Mouse (Mus musculus): ENCODE results near the gene Icosl. TPM values are rescaled to one million over a fixed set of nuclear protein-coding genes. Genes with fewer than 3 reads are reported as not detected.
"Not testable (repeated sequence)": the region's sequence is repeated elsewhere in the genome, so short reads cannot be mapped to it uniquely, and the experiment has no call there.

The Icosl gene
- polyA plus RNA-seq, 1 experiment = 19.0 TPM

DNA sequence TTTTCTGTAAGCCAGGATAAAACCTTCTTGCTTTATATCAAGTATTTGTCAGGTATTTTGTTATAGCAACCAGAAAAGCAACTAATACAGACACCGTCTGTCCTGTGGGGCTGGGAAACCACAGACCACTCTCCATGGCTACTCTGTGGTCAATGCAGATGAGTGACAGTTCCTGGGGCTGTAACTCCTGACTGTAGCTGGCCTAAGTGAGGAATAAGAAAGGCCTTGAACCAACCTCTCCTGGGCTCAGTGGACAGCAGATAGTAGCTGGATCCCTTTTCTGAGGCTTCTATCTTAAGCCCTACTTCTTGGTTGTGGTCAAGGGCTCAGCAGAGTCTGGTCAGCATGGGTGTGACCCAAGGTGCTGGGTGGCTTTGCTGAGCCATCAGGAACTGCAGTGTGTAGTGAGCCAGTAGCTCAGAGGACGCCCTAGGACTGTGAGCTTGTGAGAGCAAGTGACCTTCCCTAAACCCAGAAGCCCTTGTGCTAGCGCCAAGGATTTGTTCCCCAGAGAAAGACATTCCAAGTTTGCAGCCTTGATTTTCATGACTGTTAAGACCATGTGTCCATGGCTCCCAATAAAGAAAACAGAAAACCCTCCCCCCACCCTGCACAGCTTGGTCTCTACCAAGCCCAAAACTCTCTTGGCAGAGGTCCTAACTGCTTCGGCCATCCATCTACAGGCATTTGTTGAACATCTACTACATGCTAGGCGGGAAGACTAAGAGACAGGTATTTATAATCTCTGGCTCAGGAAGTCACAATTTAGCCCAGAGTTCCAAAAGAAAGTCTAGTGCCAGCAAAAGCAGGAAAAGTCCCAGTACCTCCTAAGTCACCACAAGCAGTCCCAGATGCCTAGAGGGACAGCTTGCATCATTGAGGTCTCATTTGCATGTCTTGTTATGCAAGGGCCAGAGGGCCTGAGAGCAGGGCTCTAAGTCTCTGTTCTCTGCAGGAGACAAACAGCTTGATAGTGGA lies 27.1 kb downstream of the Icosl start:
- no peak for TF ChIP-seq CTCF (conservative IDR thresholded peaks at IDR 0.05; ENCODE audit: insufficient read depth, insufficient read length, low read depth, low read length)
- no peak for TF ChIP-seq POLR2A (IDR thresholded peaks at IDR 0.05; ENCODE audit: low read depth, low read length)
- 62% methylated on average over 5 of the region's 5 CpGs for WGBS
- Histone ChIP-seq H3K4me3 (ENCODE audit: insufficient read depth, low read depth, low read length) (no peak overlapping the region), H3K36me3 (ENCODE audit: control insufficient read depth, insufficient read depth, low read length) (no peaks in the 10 kb centered on the region), H3K27ac (ENCODE audit: insufficient read depth, low read depth, low read length) (peak overlapping the region; percentile 42), H3K4me1 (ENCODE audit: control insufficient read depth, insufficient read depth, low read length) (peaks cover 3% of the 10 kb centered on the region; the same call in 1 of the 2 replicates), H3K27me3 (replicated peaks; ENCODE audit: control insufficient read depth, insufficient read depth, low read length) (no peaks in the 10 kb centered on the region)
- DNase-seq = peak; percentile 71

DNA sequence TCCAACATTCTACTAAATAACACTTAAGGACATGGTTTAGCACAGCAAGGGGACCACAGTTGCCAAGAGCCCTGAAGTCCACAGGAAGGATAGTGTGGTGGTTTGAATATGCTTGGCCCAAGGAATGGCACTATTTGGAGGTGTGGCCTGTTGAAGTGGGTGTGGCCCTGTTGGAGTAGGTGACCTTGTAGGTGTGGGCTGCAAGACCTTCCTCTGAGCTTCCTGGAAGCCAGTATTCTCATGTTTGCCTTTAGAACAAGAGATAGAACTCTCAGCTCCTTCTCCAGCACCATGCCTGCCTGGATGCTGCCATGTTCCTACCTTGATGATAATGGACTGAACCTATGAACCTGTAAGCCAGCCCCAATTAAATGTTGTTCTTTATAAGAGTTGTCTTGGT lies 30.8 kb downstream of the Icosl start:
- not testable (repeated sequence) for DNase-seq

DNA sequence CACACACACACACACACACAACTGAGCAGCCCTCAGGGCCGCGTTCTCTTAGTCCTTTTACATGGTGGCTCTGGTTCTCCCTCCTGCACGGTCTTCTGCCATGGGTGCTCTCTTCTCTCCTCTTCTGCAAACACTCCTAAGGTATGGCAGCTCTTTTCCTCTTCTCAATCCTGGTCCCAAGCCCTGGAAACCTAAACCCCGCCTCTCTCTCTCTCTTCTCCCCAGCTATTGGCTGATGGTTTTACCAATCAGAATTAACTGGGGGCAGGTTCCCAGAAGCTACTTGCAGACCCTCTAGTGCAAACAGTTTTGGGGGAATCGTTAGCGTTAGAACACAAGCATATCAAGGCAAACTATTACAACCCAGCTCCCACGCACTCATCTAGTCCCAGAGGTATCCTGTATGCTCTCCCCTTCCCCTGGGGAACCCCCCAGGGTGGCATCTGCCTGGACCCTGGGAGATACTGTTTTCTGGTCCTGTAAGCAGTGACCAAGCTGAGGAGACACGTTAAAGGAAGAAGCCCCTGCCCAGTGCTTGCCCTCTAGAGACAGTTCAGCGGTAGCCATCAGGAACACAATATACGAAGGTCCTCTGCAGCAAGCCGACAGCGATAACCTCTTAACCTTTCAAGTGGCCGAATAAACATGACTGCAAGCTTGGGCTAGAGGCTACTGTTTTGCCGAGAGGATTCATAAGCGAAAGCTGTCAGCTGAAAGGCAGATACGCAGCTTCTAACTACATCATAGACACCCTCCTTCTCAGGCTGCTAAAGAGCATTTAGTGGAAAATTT lies 32.1 kb downstream of the Icosl start:
- Histone ChIP-seq H3K27ac (ENCODE audit: insufficient read depth, low read depth, low read length) (0 out of 2 replicates have a peak overlapping the region, but pooled peaks have one; percentile 6), H3K4me3 (ENCODE audit: insufficient read depth, low read depth, low read length) (no peak overlapping the region), H3K27me3 (replicated peaks; ENCODE audit: control insufficient read depth, insufficient read depth, low read length) (no peaks in the 10 kb centered on the region), H3K4me1 (ENCODE audit: control insufficient read depth, insufficient read depth, low read length) (peaks cover 3% of the 10 kb centered on the region), H3K36me3 (ENCODE audit: control insufficient read depth, insufficient read depth, low read length) (no peaks in the 10 kb centered on the region)
- TF ChIP-seq POLR2A (IDR thresholded peaks at IDR 0.05; ENCODE audit: low read depth, low read length) (no peak), CTCF (conservative IDR thresholded peaks at IDR 0.05; ENCODE audit: insufficient read depth, insufficient read length, low read depth, low read length) (no peak)
- peak; percentile 54 for DNase-seq
- WGBS = 30% methylated on average over 16 of the region's 16 CpGs

More for the DNA sequence above, 30.8 kb downstream of the Icosl start:
- H3K27ac ChIP-seq (ENCODE audit: insufficient read depth, low read depth, low read length); H3K36me3 ChIP-seq (ENCODE audit: control insufficient read depth, insufficient read depth, low read length); H3K4me3 ChIP-seq (ENCODE audit: insufficient read depth, low read depth, low read length); H3K4me1 ChIP-seq (ENCODE audit: control insufficient read depth, insufficient read depth, low read length); H3K27me3 ChIP-seq (replicated peaks; ENCODE audit: control insufficient read depth, insufficient read depth, low read length): not testable (repeated sequence)

DNA sequence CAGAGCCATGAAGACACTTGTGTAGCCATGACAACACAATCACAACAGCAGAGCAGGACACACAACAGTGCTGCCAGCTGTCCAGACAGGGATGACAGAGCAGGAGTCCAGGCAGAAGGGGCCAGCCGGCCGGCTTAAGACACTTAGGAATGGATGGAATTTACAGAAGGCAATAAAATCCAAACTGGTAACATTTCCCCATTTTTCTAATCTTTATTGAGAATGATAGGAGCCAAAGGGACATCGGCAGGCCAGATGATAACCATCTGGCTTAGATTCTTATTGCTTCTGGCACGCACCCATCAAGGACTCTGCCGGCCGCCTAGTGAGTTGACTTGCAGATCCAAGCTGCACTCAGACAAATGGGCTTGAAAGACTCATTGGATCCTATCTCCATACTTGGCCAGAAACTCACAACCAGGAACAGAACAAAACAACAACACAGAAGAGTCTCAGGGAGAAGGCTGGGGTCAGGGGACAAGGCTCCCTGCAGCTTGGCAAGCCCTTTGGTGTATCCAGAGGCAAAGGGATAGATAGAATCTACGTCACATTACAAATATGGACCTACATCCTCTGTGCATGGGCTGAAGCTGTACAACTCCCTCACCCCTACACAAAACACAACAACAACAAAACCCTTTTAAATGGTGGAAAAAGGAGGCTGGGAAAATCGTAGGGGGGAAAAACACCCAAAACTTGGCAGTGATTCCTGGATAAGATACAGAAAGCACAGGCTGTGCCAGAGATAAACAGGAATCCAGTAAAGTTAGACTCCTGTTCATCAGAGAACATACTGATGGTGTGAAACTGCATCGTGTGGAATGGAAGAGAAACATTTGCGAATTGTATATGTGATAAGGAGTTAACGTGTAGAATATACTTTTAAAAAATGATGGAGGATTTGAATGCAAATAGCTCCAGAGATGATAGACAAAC lies 35.7 kb downstream of the Icosl start:
- Histone ChIP-seq H3K36me3 (ENCODE audit: control insufficient read depth, insufficient read depth, low read length) (no peaks in the 10 kb centered on the region), H3K4me3 (ENCODE audit: insufficient read depth, low read depth, low read length) (no peak overlapping the region), H3K27me3 (replicated peaks; ENCODE audit: control insufficient read depth, insufficient read depth, low read length) (no peaks in the 10 kb centered on the region), H3K4me1 (ENCODE audit: control insufficient read depth, insufficient read depth, low read length) (peaks cover 3% of the 10 kb centered on the region; the same call in 1 of the 2 replicates), H3K27ac (ENCODE audit: insufficient read depth, low read depth, low read length) (peak overlapping the region; percentile 81)
- DNase-seq = peak; percentile 79
- no peak for TF ChIP-seq POLR2A (IDR thresholded peaks at IDR 0.05; ENCODE audit: low read depth, low read length)
- 42% methylated on average over 11 of the region's 11 CpGs for WGBS

DNA sequence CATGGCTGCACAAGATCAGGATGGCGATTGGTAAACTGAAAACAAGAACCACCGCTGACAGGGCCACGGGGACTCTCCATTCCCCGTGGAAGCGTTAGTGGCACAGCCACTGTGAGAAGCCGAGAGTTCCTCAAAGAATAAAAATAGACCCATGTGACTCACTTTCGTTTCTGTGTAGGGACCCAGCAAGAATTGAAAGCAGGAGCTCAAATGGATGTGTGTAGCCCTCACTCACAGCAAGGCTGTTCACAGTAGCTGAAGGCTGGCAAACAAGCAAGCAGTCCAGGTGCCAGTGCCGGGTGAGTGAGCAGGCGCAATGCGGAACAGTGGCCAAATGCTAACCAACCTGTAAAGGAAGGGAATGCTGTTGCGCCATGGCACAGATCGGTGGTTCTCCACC lies 36.4 kb downstream of the Icosl start:
- no peaks in the 10 kb centered on the region for H3K27me3 ChIP-seq (replicated peaks; ENCODE audit: control insufficient read depth, insufficient read depth, low read length)
- peak; percentile 92 for DNase-seq
- TF ChIP-seq CTCF (conservative IDR thresholded peaks at IDR 0.05; ENCODE audit: insufficient read depth, insufficient read length, low read depth, low read length) (no peak), POLR2A (IDR thresholded peaks at IDR 0.05; ENCODE audit: low read depth, low read length) (no peak)
- H3K27ac ChIP-seq (ENCODE audit: insufficient read depth, low read depth, low read length) = peak overlapping the region; percentile 81
- peaks cover 3% of the 10 kb centered on the region; the same call in 1 of the 2 replicates for H3K4me1 ChIP-seq (ENCODE audit: control insufficient read depth, insufficient read depth, low read length)
- no peak overlapping the region for H3K4me3 ChIP-seq (ENCODE audit: insufficient read depth, low read depth, low read length)
- no peaks in the 10 kb centered on the region for H3K36me3 ChIP-seq (ENCODE audit: control insufficient read depth, insufficient read depth, low read length)
- 29% methylated on average over 12 of the region's 12 CpGs for WGBS

DNA sequence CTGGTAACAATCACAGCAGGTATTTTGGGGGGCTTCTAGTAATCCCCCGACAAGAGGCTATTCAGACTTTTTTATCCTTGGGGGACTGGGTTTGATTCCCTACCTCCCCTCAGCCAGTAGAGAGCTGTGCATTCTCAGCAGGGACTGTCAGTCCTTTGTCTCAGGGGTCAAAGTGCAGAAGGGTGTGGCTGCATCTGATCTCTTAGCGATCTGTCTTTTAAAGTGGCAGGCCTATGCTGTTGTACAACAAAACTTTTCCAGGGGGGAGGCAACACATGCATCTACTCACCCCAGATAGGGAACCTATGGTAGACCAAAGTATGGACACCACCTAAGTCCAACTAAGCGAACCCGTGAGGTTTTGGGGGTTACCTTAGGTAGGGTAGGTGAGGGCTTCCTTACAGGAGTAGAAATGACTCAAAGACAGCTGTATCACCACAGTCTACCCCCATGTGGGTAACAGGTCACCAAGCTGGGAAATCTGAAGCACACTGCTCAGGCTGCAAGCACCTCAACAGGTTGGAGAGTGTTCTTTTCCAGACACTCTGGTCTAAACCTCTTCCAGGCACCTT lies 45.5 kb downstream of the Icosl start:
- peak; percentile 61 for DNase-seq
- TF ChIP-seq POLR2A (IDR thresholded peaks at IDR 0.05; ENCODE audit: low read depth, low read length) = no peak
- no peak for TF ChIP-seq CTCF (conservative IDR thresholded peaks at IDR 0.05; ENCODE audit: insufficient read depth, insufficient read length, low read depth, low read length)
- no peaks in the 10 kb centered on the region for H3K27me3 ChIP-seq (replicated peaks; ENCODE audit: control insufficient read depth, insufficient read depth, low read length)
- peaks cover 2% of the 10 kb centered on the region; the same call in 1 of the 2 replicates for H3K4me1 ChIP-seq (ENCODE audit: control insufficient read depth, insufficient read depth, low read length)
- no peak overlapping the region for H3K4me3 ChIP-seq (ENCODE audit: insufficient read depth, low read depth, low read length)
- H3K27ac ChIP-seq (ENCODE audit: insufficient read depth, low read depth, low read length) = no peak overlapping the region
- 77% methylated on average over 4 of the region's 4 CpGs for WGBS
- no peaks in the 10 kb centered on the region for H3K36me3 ChIP-seq (ENCODE audit: control insufficient read depth, insufficient read depth, low read length)
